Mouse (Mus musculus): ENCODE measurements around the gene Mafg. TPM values are rescaled to one million over a fixed set of nuclear protein-coding genes. Genes with fewer than 3 reads are reported as not detected.

Gene Mafg
- polyA plus RNA-seq, 2 experiments, result 26.1 to 56.9 TPM

DNA sequence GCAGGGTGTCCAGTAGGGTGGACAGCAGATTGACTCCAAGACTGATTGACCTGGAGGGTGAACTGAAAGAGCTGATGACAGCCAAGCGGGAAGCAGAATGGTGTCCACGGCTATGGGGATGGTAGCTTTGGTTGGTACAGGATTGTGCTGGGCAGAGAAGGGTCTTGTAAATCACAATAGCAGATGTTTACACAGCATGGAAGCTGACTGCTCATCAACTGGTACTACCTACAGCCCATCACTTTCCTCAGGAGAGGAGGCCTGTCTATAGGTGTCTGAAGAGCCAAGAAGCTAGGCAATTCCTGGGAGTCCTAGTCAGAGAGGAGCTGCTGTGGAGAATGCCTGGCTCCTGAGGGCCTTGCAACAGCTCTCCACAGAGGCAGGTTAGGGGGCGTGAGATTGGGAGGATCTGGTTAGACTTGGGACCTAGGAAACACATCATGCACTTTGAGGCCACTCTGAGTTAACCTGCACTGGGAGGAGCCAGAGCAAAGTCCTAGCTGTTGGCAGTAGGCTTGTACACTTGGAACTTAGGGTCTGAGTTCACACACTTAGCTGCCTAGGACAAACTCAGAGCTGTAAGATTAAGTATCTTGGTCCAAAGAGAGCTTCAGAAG is 56.9 kb downstream of the Mafg start:
- H3K4me3 ChIP-seq (replicated peaks; ENCODE audit: low read length), result no peak overlapping the region
- H3K9ac ChIP-seq (ENCODE audit: low read depth, low read length, severe bottlenecking), result no peak overlapping the region
- ATAC-seq (ENCODE audit: low FRiP score, low read depth), result no peak
- 81% methylated on average over 3 of the region's 3 CpGs for WGBS
- H3K9me3 ChIP-seq (ENCODE audit: control insufficient read depth, low read length), result no peaks in the 10 kb centered on the region
- peaks cover 20% of the 10 kb centered on the region for H3K4me1 ChIP-seq (ENCODE audit: control insufficient read depth, insufficient read depth, low read length)
- TF ChIP-seq POLR2A (IDR thresholded peaks at IDR 0.05; ENCODE audit: borderline replicate concordance, extremely low read depth, insufficient read depth, insufficient read length), result no peak
- H3K27me3 ChIP-seq (ENCODE audit: control insufficient read depth, insufficient read depth, low read length), result no peaks in the 10 kb centered on the region
- no peak for DNase-seq (ENCODE audit: low spot score)
- no peak overlapping the region for H3K27ac ChIP-seq (replicated peaks; ENCODE audit: low read depth, low read length)
- peaks cover 36% of the 10 kb centered on the region for H3K36me3 ChIP-seq (ENCODE audit: control insufficient read depth, insufficient read depth, low read length)
- H3K4me2 ChIP-seq (replicated peaks; ENCODE audit: low read depth, low read length, severe bottlenecking), result no peak overlapping the region

DNA sequence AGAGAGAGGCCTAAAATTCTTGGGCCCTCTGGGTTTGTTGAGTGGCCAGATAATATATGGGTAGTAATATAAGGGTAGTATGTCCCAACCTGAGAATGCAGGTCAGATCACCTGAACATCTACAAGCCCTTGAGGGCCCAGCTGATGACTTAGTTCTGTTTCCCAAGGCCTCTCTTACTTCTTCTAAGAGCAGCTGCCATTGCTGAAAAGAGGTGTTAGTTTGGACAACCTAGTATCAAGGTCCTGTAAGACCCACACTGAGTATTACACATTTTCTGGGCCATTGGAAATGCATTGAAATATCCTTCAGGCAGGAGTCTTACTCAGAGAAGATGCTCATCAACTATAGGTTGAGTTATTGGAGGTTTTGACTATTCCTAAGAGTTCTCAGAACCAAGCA is 57.5 kb downstream of the Mafg start:
- Histone ChIP-seq H3K27me3 (ENCODE audit: control insufficient read depth, insufficient read depth, low read length) (no peaks in the 10 kb centered on the region), H3K36me3 (ENCODE audit: control insufficient read depth, insufficient read depth, low read length) (peaks cover 41% of the 10 kb centered on the region), H3K4me3 (replicated peaks; ENCODE audit: low read length) (no peak overlapping the region), H3K4me2 (replicated peaks; ENCODE audit: low read depth, low read length, severe bottlenecking) (no peak overlapping the region), H3K4me1 (ENCODE audit: control insufficient read depth, insufficient read depth, low read length) (peaks cover 26% of the 10 kb centered on the region), H3K9me3 (ENCODE audit: control insufficient read depth, low read length) (no peaks in the 10 kb centered on the region), H3K9ac (ENCODE audit: low read depth, low read length, severe bottlenecking) (no peak overlapping the region), H3K27ac (replicated peaks; ENCODE audit: low read depth, low read length) (no peak overlapping the region)
- ATAC-seq (ENCODE audit: low FRiP score, low read depth) (no peak), DNase-seq (ENCODE audit: low spot score) (no peak)
- TF ChIP-seq POLR2A (IDR thresholded peaks at IDR 0.05; ENCODE audit: borderline replicate concordance, extremely low read depth, insufficient read depth, insufficient read length), result no peak

Small RNA genes within 50 kb of the gene (microRNA-seq; reads per million reads assigned to microRNA genes)
- gene Mir6936, result 0.69 reads per million

Other genes with a start within 250 kb of the Mafg start
Only the 30 nearest of the 32 such genes appear.
- 0.31 and 0.70 TPM in 2 replicates for gene Pde6g, start 180.1 kb downstream of the Mafg start, polyA plus RNA-seq (2012; rRNA removed)
- gene Pde6g, start 180.1 kb downstream of the Mafg start, polyA plus RNA-seq (2014; fragmentation: Nextera tagmentation; extraction: Ambion mirVana), result not detected in 2 replicates
- gene Oxld1, start 175.5 kb downstream of the Mafg start, polyA plus RNA-seq (2012; rRNA removed), result 12.3 and 14.7 TPM in 2 replicates
- gene Oxld1, start 175.5 kb downstream of the Mafg start, polyA plus RNA-seq (2014; fragmentation: Nextera tagmentation; extraction: Ambion mirVana), result 12.8 and 14.3 TPM in 2 replicates
- 42.1 and 43.0 TPM in 2 replicates for gene Ccdc137, start 175.5 kb downstream of the Mafg start, polyA plus RNA-seq (2012; rRNA removed)
- gene Ccdc137, start 175.5 kb downstream of the Mafg start, polyA plus RNA-seq (2014; fragmentation: Nextera tagmentation; extraction: Ambion mirVana), result 29.2 TPM in 2 replicates
- gene Arl16, start 166.0 kb downstream of the Mafg start, polyA plus RNA-seq (2012; rRNA removed), result 45.2 and 52.7 TPM in 2 replicates
- gene Arl16, start 166.0 kb downstream of the Mafg start, polyA plus RNA-seq (2014; fragmentation: Nextera tagmentation; extraction: Ambion mirVana), result 48.9 and 49.7 TPM in 2 replicates
- 87.0 and 101 TPM in 2 replicates for gene Mrpl12, start 149.0 kb downstream of the Mafg start, polyA plus RNA-seq (2012; rRNA removed)
- 127 and 142 TPM in 2 replicates for gene Mrpl12, start 149.0 kb downstream of the Mafg start, polyA plus RNA-seq (2014; fragmentation: Nextera tagmentation; extraction: Ambion mirVana)
- 54.4 and 75.1 TPM in 2 replicates for gene Slc25a10, start 141.8 kb downstream of the Mafg start, polyA plus RNA-seq (2012; rRNA removed)
- gene Slc25a10, start 141.8 kb downstream of the Mafg start, polyA plus RNA-seq (2014; fragmentation: Nextera tagmentation; extraction: Ambion mirVana), result 44.1 and 44.4 TPM in 2 replicates
- 11.2 and 15.0 TPM in 2 replicates for gene Gcgr, start 102.9 kb downstream of the Mafg start, polyA plus RNA-seq (2012; rRNA removed)
- 4.9 and 6.3 TPM in 2 replicates for gene Gcgr, start 102.9 kb downstream of the Mafg start, polyA plus RNA-seq (2014; fragmentation: Nextera tagmentation; extraction: Ambion mirVana)
- 203 and 265 TPM in 2 replicates for gene Mcrip1, start 83.9 kb downstream of the Mafg start, polyA plus RNA-seq (2012; rRNA removed)
- gene Mcrip1, start 83.9 kb downstream of the Mafg start, polyA plus RNA-seq (2014; fragmentation: Nextera tagmentation; extraction: Ambion mirVana), result 271 and 274 TPM in 2 replicates
- 2.7 and 3.7 TPM in 2 replicates for gene Ppp1r27, start 82.5 kb downstream of the Mafg start, polyA plus RNA-seq (2012; rRNA removed)
- gene Ppp1r27, start 82.5 kb downstream of the Mafg start, polyA plus RNA-seq (2014; fragmentation: Nextera tagmentation; extraction: Ambion mirVana), result 3.3 and 3.5 TPM in 2 replicates
- 569 and 645 TPM in 2 replicates for gene P4hb, start 60.3 kb downstream of the Mafg start, polyA plus RNA-seq (2012; rRNA removed)
- gene P4hb, start 60.3 kb downstream of the Mafg start, polyA plus RNA-seq (2014; fragmentation: Nextera tagmentation; extraction: Ambion mirVana), result 968 and 988 TPM in 2 replicates
- gene Arhgdia, start 52.0 kb downstream of the Mafg start, polyA plus RNA-seq (2012; rRNA removed), result 610 and 750 TPM in 2 replicates
- gene Arhgdia, start 52.0 kb downstream of the Mafg start, polyA plus RNA-seq (2014; fragmentation: Nextera tagmentation; extraction: Ambion mirVana), result 566 and 572 TPM in 2 replicates
- gene Alyref, start 35.2 kb downstream of the Mafg start, polyA plus RNA-seq (2012; rRNA removed), result 96.8 and 143 TPM in 2 replicates
- gene Alyref, start 35.2 kb downstream of the Mafg start, polyA plus RNA-seq (2014; fragmentation: Nextera tagmentation; extraction: Ambion mirVana), result 478 TPM in 2 replicates
- 190 and 205 TPM in 2 replicates for gene Anapc11, start 35.2 kb downstream of the Mafg start, polyA plus RNA-seq (2012; rRNA removed)
- 248 and 254 TPM in 2 replicates for gene Anapc11, start 35.2 kb downstream of the Mafg start, polyA plus RNA-seq (2014; fragmentation: Nextera tagmentation; extraction: Ambion mirVana)
- 2.1 and 3.3 TPM in 2 replicates for gene Npb, start 25.1 kb downstream of the Mafg start, polyA plus RNA-seq (2012; rRNA removed)
- gene Npb, start 25.1 kb downstream of the Mafg start, polyA plus RNA-seq (2014; fragmentation: Nextera tagmentation; extraction: Ambion mirVana), result 2.1 and 2.7 TPM in 2 replicates
- gene Pcyt2, start 15.7 kb downstream of the Mafg start, polyA plus RNA-seq (2012; rRNA removed), result 247 and 305 TPM in 2 replicates
- gene Pcyt2, start 15.7 kb downstream of the Mafg start, polyA plus RNA-seq (2014; fragmentation: Nextera tagmentation; extraction: Ambion mirVana), result 101 and 119 TPM in 2 replicates
- 43.7 and 47.0 TPM in 2 replicates for gene Sirt7, start 8.4 kb downstream of the Mafg start, polyA plus RNA-seq (2012; rRNA removed)
- 27.5 and 28.9 TPM in 2 replicates for gene Sirt7, start 8.4 kb downstream of the Mafg start, polyA plus RNA-seq (2014; fragmentation: Nextera tagmentation; extraction: Ambion mirVana)
- 66.4 and 78.8 TPM in 2 replicates for gene Pycr1, start 10.2 kb upstream of the Mafg start, polyA plus RNA-seq (2012; rRNA removed)
- gene Pycr1, start 10.2 kb upstream of the Mafg start, polyA plus RNA-seq (2014; fragmentation: Nextera tagmentation; extraction: Ambion mirVana), result 50.3 and 56.9 TPM in 2 replicates
- 0.22 and 0.60 TPM in 2 replicates for gene Myadml2, start 14.6 kb upstream of the Mafg start, polyA plus RNA-seq (2012; rRNA removed)
- gene Myadml2, start 14.6 kb upstream of the Mafg start, polyA plus RNA-seq (2014; fragmentation: Nextera tagmentation; extraction: Ambion mirVana), result 0.68 and 1.6 TPM in 2 replicates
- gene Notum, start 27.6 kb upstream of the Mafg start, polyA plus RNA-seq (2012; rRNA removed), result 12.8 and 17.7 TPM in 2 replicates
- 4.6 and 4.7 TPM in 2 replicates for gene Notum, start 27.6 kb upstream of the Mafg start, polyA plus RNA-seq (2014; fragmentation: Nextera tagmentation; extraction: Ambion mirVana)
- 73.9 and 88.6 TPM in 2 replicates for gene Aspscr1, start 39.4 kb upstream of the Mafg start, polyA plus RNA-seq (2012; rRNA removed)
- gene Aspscr1, start 39.4 kb upstream of the Mafg start, polyA plus RNA-seq (2014; fragmentation: Nextera tagmentation; extraction: Ambion mirVana), result 96.1 and 101 TPM in 2 replicates
- 101 and 107 TPM in 2 replicates for gene Cenpx, start 80.1 kb upstream of the Mafg start, polyA plus RNA-seq (2012; rRNA removed)
- 159 and 161 TPM in 2 replicates for gene Cenpx, start 80.1 kb upstream of the Mafg start, polyA plus RNA-seq (2014; fragmentation: Nextera tagmentation; extraction: Ambion mirVana)
- 91.3 and 98.3 TPM in 2 replicates for gene Lrrc45, start 80.3 kb upstream of the Mafg start, polyA plus RNA-seq (2012; rRNA removed)
- 48.1 and 51.7 TPM in 2 replicates for gene Lrrc45, start 80.3 kb upstream of the Mafg start, polyA plus RNA-seq (2014; fragmentation: Nextera tagmentation; extraction: Ambion mirVana)
- 90.1 and 95.1 TPM in 2 replicates for gene Rac3, start 87.9 kb upstream of the Mafg start, polyA plus RNA-seq (2012; rRNA removed)
- gene Rac3, start 87.9 kb upstream of the Mafg start, polyA plus RNA-seq (2014; fragmentation: Nextera tagmentation; extraction: Ambion mirVana), result 14.1 and 18.3 TPM in 2 replicates
- 18.5 and 21.4 TPM in 2 replicates for gene Dcxr, start 93.7 kb upstream of the Mafg start, polyA plus RNA-seq (2012; rRNA removed)
- 21.8 and 26.2 TPM in 2 replicates for gene Dcxr, start 93.7 kb upstream of the Mafg start, polyA plus RNA-seq (2014; fragmentation: Nextera tagmentation; extraction: Ambion mirVana)
- gene Cbr2, start 98.5 kb upstream of the Mafg start, polyA plus RNA-seq (2012; rRNA removed), result 11.9 and 19.6 TPM in 2 replicates
- 7.3 and 10.8 TPM in 2 replicates for gene Cbr2, start 98.5 kb upstream of the Mafg start, polyA plus RNA-seq (2014; fragmentation: Nextera tagmentation; extraction: Ambion mirVana)
- gene Hmga1b, start 129.2 kb upstream of the Mafg start, polyA plus RNA-seq (2012; rRNA removed), result 1.8 and 1.9 TPM in 2 replicates
- 4.2 and 4.5 TPM in 2 replicates for gene Hmga1b, start 129.2 kb upstream of the Mafg start, polyA plus RNA-seq (2014; fragmentation: Nextera tagmentation; extraction: Ambion mirVana)
- 61.0 and 79.7 TPM in 2 replicates for gene Rfng, start 150.6 kb upstream of the Mafg start, polyA plus RNA-seq (2012; rRNA removed)
- 36.8 and 39.0 TPM in 2 replicates for gene Rfng, start 150.6 kb upstream of the Mafg start, polyA plus RNA-seq (2014; fragmentation: Nextera tagmentation; extraction: Ambion mirVana)
- 236 and 273 TPM in 2 replicates for gene Gps1, start 150.7 kb upstream of the Mafg start, polyA plus RNA-seq (2012; rRNA removed)
- 248 and 249 TPM in 2 replicates for gene Gps1, start 150.7 kb upstream of the Mafg start, polyA plus RNA-seq (2014; fragmentation: Nextera tagmentation; extraction: Ambion mirVana)
- 55.3 and 55.8 TPM in 2 replicates for gene Dus1l, start 162.8 kb upstream of the Mafg start, polyA plus RNA-seq (2012; rRNA removed)
- 60.2 and 63.4 TPM in 2 replicates for gene Dus1l, start 162.8 kb upstream of the Mafg start, polyA plus RNA-seq (2014; fragmentation: Nextera tagmentation; extraction: Ambion mirVana)
- gene Fasn, start 190.9 kb upstream of the Mafg start, polyA plus RNA-seq (2012; rRNA removed), result 187 and 282 TPM in 2 replicates
- 81.9 and 86.7 TPM in 2 replicates for gene Fasn, start 190.9 kb upstream of the Mafg start, polyA plus RNA-seq (2014; fragmentation: Nextera tagmentation; extraction: Ambion mirVana)